Mouse (Mus musculus) heart, adult 2 months (tissue): Measurements from ENCODE around the gene Rnf19b.

Experiments used
- CTCF ChIP-seq: fragments of 200-600 bp; IDR thresholded peaks from 2 replicates; pipeline ENCODE4 v1.8.1; 2022; ENCODE audit warnings: antibody characterized with exemption, mild to moderate bottlenecking, moderate library complexity
- EP300 ChIP-seq: fragments of 200-500 bp; IDR thresholded peaks from 2 replicates; pipeline ENCODE4 v1.6.1; 2011; ENCODE audit warnings: low read depth, low read length, control low read depth; ENCODE audit not compliant: insufficient read depth
- POLR2A ChIP-seq: fragments of 200-500 bp; IDR thresholded peaks from 2 replicates; pipeline ENCODE4 v1.6.1; 2011; ENCODE audit warnings: mild to moderate bottlenecking, low read depth, low read length, control low read depth; ENCODE audit not compliant: insufficient read depth

DNA sequence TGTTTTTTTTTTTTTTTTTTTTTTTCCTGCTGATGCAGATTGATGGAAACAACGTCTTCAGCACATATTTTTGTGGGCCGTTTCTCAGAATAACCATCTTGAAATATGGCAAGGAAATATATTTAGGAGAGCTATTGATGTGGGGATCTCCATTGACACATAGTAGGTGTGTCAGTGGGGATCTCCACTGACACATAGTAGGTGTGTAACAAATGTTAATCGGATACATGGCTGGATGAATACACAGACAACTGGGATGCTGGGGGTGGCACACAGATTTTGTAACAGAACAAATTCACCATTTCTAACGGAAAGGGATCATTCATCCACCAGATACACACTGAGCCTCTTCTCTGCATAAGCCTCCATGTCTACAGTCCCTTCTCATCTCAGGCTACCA is 7.7 kb upstream of the Rnf19b start:
- TF ChIP-seq EP300, result no peak
- no peak for TF ChIP-seq POLR2A
- no peak for TF ChIP-seq CTCF
